Mouse (Mus musculus) brain, adult 2 months (tissue): ENCODE measurements around the gene Troap.

ENCODE experiments used
- DNase-seq: peaks from one replicate; pipeline ENCODE4 v3.0.0; 2011; ENCODE audit warnings: low read depth, low spot score

The Troap gene

GRCm38 (mm10) chr15:99074019-99074599, at the start of gene Troap:
Gene Troap (plus strand): TSS chr15:99074575.
- DNase-seq, result no peak

GRCm38 (mm10) chr15:99024668-99025314, 49.6 kb upstream of the Troap start:
- peak; percentile 89 for DNase-seq

DNA sequence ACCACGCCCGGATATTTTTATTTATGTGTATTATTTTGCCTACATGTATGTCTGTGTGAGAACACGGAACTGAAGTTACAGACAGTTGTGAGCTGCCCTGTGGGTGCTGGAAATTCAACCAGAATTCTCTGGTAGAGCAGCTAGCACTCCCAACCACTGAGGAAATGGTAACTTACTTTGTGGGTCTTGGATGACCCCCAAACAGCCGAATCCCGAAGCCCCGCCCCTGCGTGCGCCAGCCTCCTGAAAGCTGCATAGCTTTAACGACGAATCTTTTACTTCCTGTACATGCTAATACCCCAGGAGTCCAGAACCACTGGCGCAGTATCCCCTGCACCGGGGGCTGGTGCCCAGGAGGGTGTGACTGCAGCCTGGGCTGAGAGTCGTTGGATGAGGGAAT, 49.0 kb upstream of the Troap start:
- DNase-seq, result no peak

DNA sequence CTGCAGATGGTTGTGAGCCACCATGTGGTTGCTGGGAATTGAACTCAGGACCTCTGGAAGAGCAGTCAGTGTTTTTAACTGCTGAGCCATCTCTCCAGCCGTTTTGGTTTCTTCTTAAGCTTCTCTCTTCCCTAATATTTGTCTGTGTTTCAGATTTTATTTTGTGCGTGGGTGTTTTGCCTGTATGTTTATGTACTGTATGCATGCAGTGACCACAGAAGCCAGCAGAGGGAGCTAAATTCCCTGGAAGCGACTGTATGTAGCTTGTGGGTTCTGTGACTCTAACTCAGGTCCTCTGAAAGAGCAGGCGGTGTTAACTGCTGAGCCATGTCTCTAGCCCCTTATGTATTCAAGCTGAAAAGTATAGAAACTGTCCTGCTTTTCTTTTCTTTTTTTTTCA, 48.1 kb upstream of the Troap start:
- peak; percentile 47 for DNase-seq

DNA sequence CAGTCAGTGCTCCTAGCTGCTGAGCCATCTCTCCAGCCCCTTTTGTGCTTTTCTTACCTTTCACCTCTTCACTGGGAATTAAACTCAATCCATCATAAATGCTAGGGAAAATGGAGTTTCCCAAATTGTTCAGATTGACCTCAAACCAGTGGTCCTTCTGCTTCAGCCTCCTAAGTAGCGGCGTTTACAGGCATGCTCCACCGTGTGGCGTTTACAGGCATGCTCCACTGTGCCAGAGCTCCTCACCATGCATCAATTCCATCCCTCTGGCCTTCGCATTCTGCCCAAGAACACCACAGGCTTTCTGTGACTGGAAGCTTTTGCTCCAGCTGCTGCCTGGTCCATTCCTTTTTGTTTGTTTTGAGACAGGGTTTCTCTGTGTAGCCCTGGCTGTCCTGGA, 47.3 kb upstream of the Troap start:
- no peak for DNase-seq

GRCm38 (mm10) chr15:99028874-99029458, 45.4 kb upstream of the Troap start:
- no peak for DNase-seq

DNA sequence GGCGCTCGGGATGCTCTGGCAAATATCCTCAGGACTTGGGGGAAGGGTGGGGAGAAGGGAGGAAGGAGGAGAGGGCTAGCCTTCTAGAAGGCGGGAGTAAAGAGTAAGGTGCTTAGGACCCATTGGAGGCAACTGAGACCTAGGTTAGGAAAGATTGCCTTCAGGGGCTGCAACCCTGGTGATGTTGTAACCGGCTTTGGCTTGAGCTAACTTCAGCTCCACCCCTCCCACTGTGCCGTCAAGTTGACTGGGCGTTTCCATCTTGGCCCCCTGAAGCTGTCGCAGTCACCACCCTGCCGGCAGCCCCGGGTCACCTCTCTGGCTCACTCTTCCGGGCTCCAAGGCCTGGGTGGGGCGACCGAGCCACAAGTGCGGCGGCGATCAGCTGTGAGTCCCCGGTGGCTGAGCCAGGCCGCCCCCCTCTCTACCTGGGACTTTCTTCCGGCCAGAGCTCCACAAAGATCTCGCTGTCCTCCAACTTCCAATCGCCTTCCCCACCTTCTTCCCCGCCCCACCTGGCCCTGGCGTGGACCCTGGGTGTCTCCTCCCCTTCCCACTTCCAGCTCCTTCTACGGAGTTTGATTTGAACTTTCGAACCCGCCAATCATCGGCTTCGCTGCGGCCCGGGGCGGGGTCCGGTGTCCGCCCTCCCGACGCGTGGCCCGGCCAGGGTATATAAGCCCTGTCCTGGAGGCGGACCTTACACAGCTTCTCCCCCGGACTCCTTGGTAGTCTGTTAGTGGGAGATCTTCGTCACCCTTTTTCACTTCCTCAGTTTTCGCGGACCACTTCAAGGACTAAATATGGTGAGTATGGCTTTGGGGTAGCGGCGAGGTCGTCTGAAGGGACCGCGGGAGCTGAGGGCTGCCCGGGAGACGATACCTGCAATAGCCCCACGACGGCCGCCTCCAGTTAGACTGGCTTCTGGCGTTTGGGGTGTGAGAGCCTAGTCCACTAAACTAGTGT, 44.5 kb upstream of the Troap start, which contains the start of gene Tuba1c:
Tuba1c (plus strand) TSS at position 273 of the 966 bp plus-strand sequence.
- DNase-seq, result peak; percentile 24

DNA sequence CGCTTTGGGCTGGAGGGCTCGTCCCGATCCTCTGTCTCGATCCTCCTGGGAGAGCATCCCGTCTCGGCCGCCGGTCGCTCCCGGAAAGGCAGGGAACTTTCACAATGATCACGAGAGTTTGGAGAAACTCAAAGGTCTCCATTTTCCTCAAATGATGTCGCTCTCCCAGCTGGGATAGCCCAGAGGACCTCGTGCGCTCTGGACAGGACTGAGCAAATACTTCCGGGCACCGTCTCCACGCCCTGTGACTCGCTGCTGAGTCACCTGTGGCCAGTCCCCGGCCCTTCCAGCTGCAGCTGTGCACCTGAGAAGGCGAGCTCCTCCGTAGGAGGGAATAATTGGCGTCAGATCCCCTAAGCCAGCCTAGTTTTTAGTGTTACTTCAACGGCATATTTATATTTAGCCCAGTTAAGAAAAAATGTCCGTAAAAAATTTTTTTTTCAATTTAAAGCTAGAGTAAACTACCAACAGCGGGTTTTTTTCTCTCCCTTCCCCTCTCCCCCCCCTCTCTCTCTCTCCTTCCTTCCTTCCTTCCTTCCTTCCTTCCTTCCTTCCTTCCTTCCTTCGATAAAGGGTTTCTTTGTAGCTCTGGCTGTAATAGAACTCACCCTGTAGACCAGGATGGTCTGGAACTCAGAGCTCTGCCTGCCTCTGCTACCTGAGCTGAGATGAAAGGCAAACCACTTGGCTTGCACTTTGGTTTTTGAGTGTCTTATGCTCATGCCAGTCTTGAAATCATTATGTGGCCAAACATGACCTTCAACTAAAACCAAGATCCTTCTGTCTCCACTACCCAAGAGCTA, 43.6 kb upstream of the Troap start:
- no peak for DNase-seq

DNA sequence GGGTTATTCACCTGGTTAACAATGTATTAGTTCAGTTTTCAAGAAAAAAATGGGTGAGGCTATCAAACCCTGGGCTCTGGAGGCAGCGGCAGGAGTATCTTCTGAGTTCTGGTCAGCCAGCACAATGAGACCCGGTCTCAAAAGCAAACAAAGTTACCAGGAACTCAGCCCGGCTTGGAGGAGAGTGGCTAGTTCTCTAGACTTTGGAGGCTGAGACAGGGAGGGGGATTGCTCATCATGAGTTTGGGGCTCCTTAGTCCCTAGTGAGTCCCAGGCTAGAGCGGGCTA, 43.0 kb upstream of the Troap start:
- DNase-seq, result no peak

GRCm38 (mm10) chr15:99032041-99032725, 42.2 kb upstream of the Troap start:
- DNase-seq, result no peak

DNA sequence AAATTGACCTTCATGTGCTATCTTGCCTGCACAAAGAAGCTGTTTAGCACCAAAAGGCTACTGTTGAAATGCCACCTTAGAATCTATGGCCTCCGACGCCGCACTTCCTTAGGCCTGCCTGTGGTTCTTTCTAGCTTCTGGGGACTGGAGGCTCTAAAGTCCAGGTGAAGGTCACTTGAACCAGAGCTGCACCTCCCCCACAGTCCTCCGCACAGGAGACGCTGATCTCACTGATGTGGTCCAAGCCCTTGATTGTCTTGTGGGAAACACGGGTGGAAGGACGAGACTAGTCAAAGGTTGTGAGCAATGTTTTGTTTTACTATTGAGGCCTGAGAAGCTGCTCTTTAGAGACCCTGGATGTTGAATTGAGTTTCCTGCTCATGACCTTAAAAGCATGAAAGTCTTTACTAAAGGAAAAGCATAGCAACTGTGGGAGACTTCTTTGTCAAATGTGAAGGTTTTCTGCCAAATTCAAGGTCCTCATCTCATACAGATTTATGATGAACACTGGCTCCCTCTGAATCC, 41.6 kb upstream of the Troap start:
- no peak for DNase-seq

- DNase-seq, result peak; percentile 22
Measured at GRCm38 (mm10) chr15:99033498-99034270, 40.7 kb upstream of the Troap start.

DNA sequence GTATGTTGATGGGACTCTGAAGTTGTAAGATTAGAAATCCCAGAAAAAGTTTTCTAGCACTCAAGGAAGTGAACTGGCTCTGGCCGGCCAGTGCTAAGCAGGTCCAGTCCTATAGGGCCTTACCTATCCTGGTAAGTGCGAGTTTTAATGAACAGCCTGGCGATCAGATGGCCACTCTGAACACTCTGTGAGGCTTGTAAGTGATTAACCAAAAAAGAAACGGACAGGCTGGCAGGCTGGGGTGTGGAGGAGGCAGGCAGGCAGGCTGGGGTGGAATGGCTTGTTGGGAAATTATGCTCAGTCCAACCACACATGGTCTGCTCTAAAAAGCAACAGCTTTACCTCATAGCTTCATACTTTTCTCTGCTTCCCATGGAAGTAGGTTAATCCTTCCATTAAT, 38.9 kb upstream of the Troap start:
- DNase-seq, result peak; percentile 69

DNA sequence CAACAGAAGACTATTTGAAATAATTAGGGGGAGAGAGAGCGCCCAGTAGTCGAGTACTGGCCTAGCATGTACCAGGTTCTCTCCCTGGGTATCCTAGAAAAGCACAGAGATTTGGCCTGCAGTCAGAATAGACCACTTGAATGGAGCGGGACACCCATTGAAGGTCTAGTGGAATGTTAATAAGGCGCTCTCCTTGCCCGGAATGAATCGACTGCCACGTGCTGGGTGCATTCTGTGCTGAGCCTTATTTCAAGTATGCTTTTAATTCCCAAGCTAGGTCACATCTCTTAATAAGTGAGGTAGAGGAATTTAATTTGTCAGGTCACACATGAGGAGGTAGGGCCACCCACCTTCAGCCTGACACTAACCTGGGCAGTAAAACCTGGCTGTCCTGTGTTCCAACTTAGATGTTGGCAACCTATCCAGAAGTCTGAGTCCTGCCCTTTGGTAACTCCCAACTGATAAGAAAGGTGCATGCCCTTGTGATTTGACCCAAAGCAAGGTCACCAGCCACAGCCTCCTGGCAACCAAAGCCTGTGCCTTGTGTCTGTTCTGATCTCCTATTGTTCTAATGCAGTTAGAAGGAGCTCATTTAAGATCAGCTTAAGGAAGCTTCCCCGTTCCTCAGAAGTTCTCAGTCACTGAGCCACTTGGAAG, 38.0 kb upstream of the Troap start:
- DNase-seq, result no peak

DNA sequence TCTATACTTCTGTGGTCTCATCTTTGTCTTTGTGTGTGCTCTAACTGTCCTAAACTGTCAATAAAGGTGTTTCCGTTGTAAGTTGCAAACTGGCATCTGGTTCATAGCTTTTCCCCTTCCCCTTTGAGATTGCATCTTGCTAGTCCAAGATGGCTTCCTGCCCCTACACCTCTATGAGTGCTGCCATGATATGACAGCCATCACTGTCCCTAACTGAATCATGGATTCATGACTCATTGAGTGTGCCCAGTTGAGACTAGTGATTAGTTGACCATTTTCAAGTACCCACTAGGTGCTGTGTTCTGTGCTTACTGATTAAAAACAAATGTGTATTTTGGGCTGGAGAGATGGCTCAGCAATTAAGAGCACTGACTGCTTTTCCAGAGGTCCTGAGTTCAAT, 36.4 kb upstream of the Troap start:
- no peak for DNase-seq

DNA sequence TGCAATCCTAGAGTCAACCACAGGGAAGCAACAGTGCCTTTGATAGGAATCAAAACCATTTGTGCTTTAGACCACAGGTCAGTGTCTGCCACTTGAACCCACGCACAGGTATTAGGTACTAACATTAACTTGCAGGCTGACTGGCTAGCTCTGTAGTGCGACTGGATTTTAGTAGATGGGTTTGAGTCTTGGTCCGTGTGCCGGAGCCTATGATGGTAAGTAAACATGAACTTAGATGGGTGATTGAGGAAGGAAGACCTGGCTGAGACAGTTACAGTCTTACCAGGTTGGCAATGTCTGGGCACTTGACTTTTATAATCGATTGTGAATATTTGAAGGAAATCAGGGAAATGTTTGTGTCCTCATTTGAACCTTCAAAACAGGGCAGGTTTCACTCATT, 35.6 kb upstream of the Troap start:
- no peak for DNase-seq

DNA sequence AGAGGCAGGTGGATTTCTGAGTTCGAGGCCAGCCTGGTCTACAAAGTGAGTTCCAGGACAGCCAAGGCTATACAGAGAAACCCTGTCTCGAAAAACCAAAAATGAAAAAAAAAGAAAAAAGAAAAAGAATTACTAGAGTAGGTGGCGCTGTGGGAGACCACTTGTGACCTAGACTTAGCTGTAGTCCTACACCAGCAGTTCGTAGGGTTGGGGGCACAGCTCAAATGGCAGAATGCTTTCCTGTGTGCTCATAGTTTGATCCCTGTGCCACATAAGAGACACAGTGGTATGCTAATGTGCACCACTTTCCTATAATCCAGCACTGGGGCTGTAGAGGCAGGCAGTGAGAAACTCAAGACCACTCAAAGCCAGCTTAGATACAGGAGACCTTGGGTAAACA, 35.1 kb upstream of the Troap start:
- DNase-seq, result no peak

DNA sequence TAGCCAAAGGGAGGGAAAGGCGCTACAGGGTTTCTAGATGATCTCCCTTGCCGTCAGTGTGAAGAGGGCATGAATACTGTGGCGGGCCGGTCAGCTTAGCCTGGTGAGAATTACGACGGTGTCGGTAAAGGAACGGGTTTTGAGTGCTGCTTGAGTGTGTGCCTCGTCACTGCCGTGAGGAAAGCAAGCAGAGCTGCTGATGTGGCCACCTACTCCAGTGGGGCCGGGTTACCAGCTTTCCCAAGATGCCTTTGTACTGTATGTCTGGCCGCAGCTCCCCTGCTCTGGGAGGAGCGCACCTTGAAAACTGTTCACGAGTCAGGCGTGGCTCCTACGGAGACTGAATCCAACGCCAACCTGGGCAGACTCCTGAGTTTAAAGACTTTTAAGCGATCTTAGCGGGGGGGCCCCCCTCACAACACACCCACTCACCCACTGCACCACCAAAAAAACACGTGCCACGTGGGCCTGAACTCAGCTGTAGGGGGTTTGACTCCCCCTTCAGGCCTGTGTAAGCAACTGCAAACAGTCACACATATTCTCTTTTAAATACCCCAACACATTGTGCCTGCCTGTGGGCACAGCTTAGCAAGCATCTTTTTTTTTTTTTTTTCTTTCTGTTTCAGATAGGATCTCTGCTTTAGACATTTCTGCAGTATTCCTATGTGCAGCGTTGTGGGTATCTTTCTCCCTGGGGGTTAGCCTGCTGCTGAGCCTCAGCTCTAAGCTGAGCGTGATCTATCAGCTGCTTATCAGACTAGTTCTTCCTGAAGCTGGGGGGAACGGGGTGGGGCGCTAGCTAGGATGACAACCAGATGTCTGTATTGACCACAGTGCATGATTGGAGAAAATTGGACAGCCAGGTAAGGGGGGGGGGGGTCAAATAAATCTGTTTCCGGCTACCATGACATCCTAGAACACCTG, 34.1 kb upstream of the Troap start:
- no peak for DNase-seq
